Mouse (Mus musculus): ENCODE data around the gene Inf2. TPM values are rescaled to one million over a fixed set of nuclear protein-coding genes. Genes with fewer than 3 reads are reported as not detected.

Gene Inf2
- polyA plus RNA-seq, 1 experiment from 2014 or later, result 1.9 TPM

GRCm38 (mm10) chr12:112659109-112659508 is 70.5 kb downstream of the Inf2 start:
- Histone ChIP-seq H3K4me3 (ENCODE audit: low read depth, low read length) (no peak overlapping the region), H3K27me3 (ENCODE audit: insufficient read depth, low read length) (no peaks in the 10 kb centered on the region), H3K4me2 (ENCODE audit: low read depth, low read length) (no peak overlapping the region), H3K4me1 (ENCODE audit: insufficient read depth) (no peaks in the 10 kb centered on the region), H3K36me3 (replicated peaks; ENCODE audit: insufficient read depth, low read length) (peaks cover 80% of the 10 kb centered on the region), H3K9me3 (ENCODE audit: low read length) (no peaks in the 10 kb centered on the region), H3K9ac (replicated peaks) (no peak overlapping the region), H3K27ac (ENCODE audit: low read depth) (no peak overlapping the region)
- no peak for TF ChIP-seq EP300 (IDR thresholded peaks at IDR 0.05; ENCODE audit: low read depth)
- TF ChIP-seq CTCF (IDR thresholded peaks at IDR 0.05; ENCODE audit: low read depth), result peak; percentile 65
- ATAC-seq, result no peak
- DNase-seq, result peak; percentile 55
- 76% methylated on average over 6 of the region's 6 CpGs for WGBS (ENCODE audit: insufficient replicate concordance)

GRCm38 (mm10) chr12:112660576-112661326 is 72.2 kb downstream of the Inf2 start:
- TF ChIP-seq CTCF (IDR thresholded peaks at IDR 0.05; ENCODE audit: low read depth) (no peak), EP300 (IDR thresholded peaks at IDR 0.05; ENCODE audit: low read depth) (no peak)
- Histone ChIP-seq H3K9me3 (ENCODE audit: low read length) (no peaks in the 10 kb centered on the region), H3K36me3 (replicated peaks; ENCODE audit: insufficient read depth, low read length) (peaks cover 69% of the 10 kb centered on the region), H3K9ac (replicated peaks) (no peak overlapping the region), H3K4me1 (ENCODE audit: insufficient read depth) (0 out of 2 replicates have a peak, but pooled peaks cover 2% of the 10 kb centered on the region), H3K27me3 (ENCODE audit: insufficient read depth, low read length) (no peaks in the 10 kb centered on the region), H3K4me3 (ENCODE audit: low read depth, low read length) (no peak overlapping the region), H3K27ac (ENCODE audit: low read depth) (no peak overlapping the region), H3K4me2 (ENCODE audit: low read depth, low read length) (no peak overlapping the region)
- DNase-seq (no peak), ATAC-seq (no peak)
- 71% methylated on average over 5 of the region's 5 CpGs for WGBS (ENCODE audit: insufficient replicate concordance)

GRCm38 (mm10) chr12:112661327-112661605 is 72.7 kb downstream of the Inf2 start:
- Histone ChIP-seq H3K27ac (ENCODE audit: low read depth) (no peak overlapping the region), H3K4me2 (ENCODE audit: low read depth, low read length) (no peak overlapping the region), H3K4me3 (ENCODE audit: low read depth, low read length) (no peak overlapping the region), H3K9ac (replicated peaks) (no peak overlapping the region), H3K9me3 (ENCODE audit: low read length) (no peaks in the 10 kb centered on the region), H3K36me3 (replicated peaks; ENCODE audit: insufficient read depth, low read length) (peaks cover 68% of the 10 kb centered on the region), H3K4me1 (ENCODE audit: insufficient read depth) (0 out of 2 replicates have a peak, but pooled peaks cover 4% of the 10 kb centered on the region), H3K27me3 (ENCODE audit: insufficient read depth, low read length) (no peaks in the 10 kb centered on the region)
- DNase-seq, result no peak
- no peak for ATAC-seq
- TF ChIP-seq CTCF (IDR thresholded peaks at IDR 0.05; ENCODE audit: low read depth), result no peak
- TF ChIP-seq EP300 (IDR thresholded peaks at IDR 0.05; ENCODE audit: low read depth), result no peak
- 82% methylated on average over 3 of the region's 3 CpGs for WGBS (ENCODE audit: insufficient replicate concordance)

- H3K9ac ChIP-seq (replicated peaks), result no peak overlapping the region
- H3K27me3 ChIP-seq (ENCODE audit: insufficient read depth, low read length), result no peaks in the 10 kb centered on the region
- no peak for TF ChIP-seq EP300 (IDR thresholded peaks at IDR 0.05; ENCODE audit: low read depth)
- TF ChIP-seq CTCF (IDR thresholded peaks at IDR 0.05; ENCODE audit: low read depth), result no peak
- H3K4me1 ChIP-seq (ENCODE audit: insufficient read depth), result 0 out of 2 replicates have a peak, but pooled peaks cover 4% of the 10 kb centered on the region
- peaks cover 62% of the 10 kb centered on the region for H3K36me3 ChIP-seq (replicated peaks; ENCODE audit: insufficient read depth, low read length)
- no peak overlapping the region for H3K4me2 ChIP-seq (ENCODE audit: low read depth, low read length)
- H3K4me3 ChIP-seq (ENCODE audit: low read depth, low read length), result no peak overlapping the region
- no peak for DNase-seq
- no peaks in the 10 kb centered on the region for H3K9me3 ChIP-seq (ENCODE audit: low read length)
- WGBS (ENCODE audit: insufficient replicate concordance), result 89% methylated on average over 9 of the region's 9 CpGs
- H3K27ac ChIP-seq (ENCODE audit: low read depth), result no peak overlapping the region
- ATAC-seq, result no peak
Observed at GRCm38 (mm10) chr12:112661851-112662250, 73.3 kb downstream of the Inf2 start.

GRCm38 (mm10) chr12:112663303-112663702 is 74.7 kb downstream of the Inf2 start:
- Histone ChIP-seq H3K9ac (replicated peaks) (no peak overlapping the region), H3K27me3 (ENCODE audit: insufficient read depth, low read length) (no peaks in the 10 kb centered on the region), H3K27ac (ENCODE audit: low read depth) (no peak overlapping the region), H3K36me3 (replicated peaks; ENCODE audit: insufficient read depth, low read length) (peaks cover 51% of the 10 kb centered on the region), H3K4me1 (ENCODE audit: insufficient read depth) (peaks cover 10% of the 10 kb centered on the region), H3K4me2 (ENCODE audit: low read depth, low read length) (no peak overlapping the region), H3K9me3 (ENCODE audit: low read length) (no peaks in the 10 kb centered on the region), H3K4me3 (ENCODE audit: low read depth, low read length) (no peak overlapping the region)
- TF ChIP-seq EP300 (IDR thresholded peaks at IDR 0.05; ENCODE audit: low read depth) (no peak), CTCF (IDR thresholded peaks at IDR 0.05; ENCODE audit: low read depth) (no peak)
- DNase-seq (no peak), ATAC-seq (no peak)
- 90% methylated on average over 11 of the region's 11 CpGs for WGBS (ENCODE audit: insufficient replicate concordance)

GRCm38 (mm10) chr12:112663716-112664115 is 75.1 kb downstream of the Inf2 start:
- H3K4me2 ChIP-seq (ENCODE audit: low read depth, low read length), result no peak overlapping the region
- H3K27me3 ChIP-seq (ENCODE audit: insufficient read depth, low read length), result no peaks in the 10 kb centered on the region
- peaks cover 51% of the 10 kb centered on the region for H3K36me3 ChIP-seq (replicated peaks; ENCODE audit: insufficient read depth, low read length)
- no peak overlapping the region for H3K9ac ChIP-seq (replicated peaks)
- DNase-seq, result no peak
- TF ChIP-seq CTCF (IDR thresholded peaks at IDR 0.05; ENCODE audit: low read depth), result no peak
- no peak for TF ChIP-seq EP300 (IDR thresholded peaks at IDR 0.05; ENCODE audit: low read depth)
- no peak overlapping the region for H3K27ac ChIP-seq (ENCODE audit: low read depth)
- 86% methylated on average over 12 of the region's 12 CpGs for WGBS (ENCODE audit: insufficient replicate concordance)
- no peak overlapping the region for H3K4me3 ChIP-seq (ENCODE audit: low read depth, low read length)
- H3K4me1 ChIP-seq (ENCODE audit: insufficient read depth), result peaks cover 14% of the 10 kb centered on the region
- no peaks in the 10 kb centered on the region for H3K9me3 ChIP-seq (ENCODE audit: low read length)
- ATAC-seq, result no peak
